Mouse (Mus musculus) forelimb bud, embryonic 11.5 days (tissue): ENCODE measurements around the gene Dand5.
"Not testable (repeated sequence)": the region's sequence is repeated elsewhere in the genome, so short reads cannot be mapped to it uniquely, and the experiment has no call there.

Experiments used
- DNase-seq: peaks from one replicate; pipeline ENCODE4 v3.0.0-alpha.2; 2012; ENCODE audit warnings: low read depth, low spot score

Gene Dand5

GRCm38 (mm10) chr8:84834866-84835855 lies 12.5 kb upstream of the Dand5 start:
- DNase-seq: no peak

- no peak for DNase-seq
Measured at GRCm38 (mm10) chr8:84834002-84834865, 11.6 kb upstream of the Dand5 start.

GRCm38 (mm10) chr8:84832759-84833742 lies 10.4 kb upstream of the Dand5 start:
- no peak for DNase-seq

- DNase-seq: peak; percentile 73
Measured at GRCm38 (mm10) chr8:84832034-84832717, 9.6 kb upstream of the Dand5 start.

- no peak for DNase-seq
Measured at GRCm38 (mm10) chr8:84831490-84831889, 8.9 kb upstream of the Dand5 start, which contains the start of gene Gadd45gip1. Gadd45gip1 (plus strand) TSS chr8:84831522.

GRCm38 (mm10) chr8:84826518-84826917 lies 3.9 kb upstream of the Dand5 start:
- not testable (repeated sequence) for DNase-seq

- DNase-seq: no peak
Measured at GRCm38 (mm10) chr8:84825636-84826035, 3.0 kb upstream of the Dand5 start.

- peak; percentile 76 for DNase-seq
Measured at GRCm38 (mm10) chr8:84823653-84824052, 1.0 kb upstream of the Dand5 start.

- no peak for DNase-seq
Measured at GRCm38 (mm10) chr8:84816117-84816516, 6.5 kb downstream of the Dand5 start.

GRCm38 (mm10) chr8:84815547-84815946 lies 7.1 kb downstream of the Dand5 start:
- peak; percentile 88 for DNase-seq

- no peak for DNase-seq
Measured at GRCm38 (mm10) chr8:84814555-84815441, 7.8 kb downstream of the Dand5 start.

- no peak for DNase-seq
Measured at GRCm38 (mm10) chr8:84814240-84814554, 8.4 kb downstream of the Dand5 start.

- no peak for DNase-seq
Measured at GRCm38 (mm10) chr8:84813830-84814229, 8.8 kb downstream of the Dand5 start.

- peak; percentile 69 for DNase-seq
Measured at GRCm38 (mm10) chr8:84813059-84813458, 9.6 kb downstream of the Dand5 start.

GRCm38 (mm10) chr8:84811303-84811702 lies 11.3 kb downstream of the Dand5 start:
- no peak for DNase-seq

GRCm38 (mm10) chr8:84810896-84811295 lies 11.7 kb downstream of the Dand5 start:
- peak; percentile 85 for DNase-seq

GRCm38 (mm10) chr8:84809941-84810280 lies 12.7 kb downstream of the Dand5 start:
- no peak for DNase-seq

- DNase-seq: no peak
Measured at GRCm38 (mm10) chr8:84809109-84809940, 13.3 kb downstream of the Dand5 start.

GRCm38 (mm10) chr8:84806031-84806430 lies 16.6 kb downstream of the Dand5 start:
- no peak for DNase-seq
